ENCODE assay signal across 13 mouse cellular contexts in the genomic region with DNA sequence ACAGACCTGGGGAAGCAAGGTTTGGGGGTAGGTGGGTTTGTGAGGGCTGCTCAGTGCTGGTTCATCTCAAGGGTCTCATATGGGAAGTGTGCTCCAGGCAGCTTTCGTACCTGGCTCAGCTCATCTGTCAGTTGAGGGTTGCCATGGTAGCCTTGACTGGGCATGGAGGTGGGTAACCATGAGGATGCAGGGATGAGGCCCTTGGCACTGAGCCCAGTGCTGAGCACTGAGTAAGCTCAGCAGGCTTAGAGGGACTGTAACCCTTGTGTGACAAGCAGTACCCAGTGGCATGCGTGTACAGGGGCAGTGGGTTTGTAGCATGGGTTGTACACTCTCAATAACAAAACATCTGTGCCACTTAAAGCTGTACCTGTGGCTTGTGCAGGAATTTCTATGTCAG.
"Had no signal": no experiment of that assay in that cellular context is flagged by ENCODE, and none has a peak within 500 bp of the region (broad histone marks: within the 10 kb centered on the region; RNA-seq: fewer than 3 reads in every experiment).

No protein-coding gene starts in this region.

- H3K9me3 ChIP-seq: limb, embryonic 10.5 days; lung, embryonic 15.5 days; stomach, embryonic 15.5 days had no signal

- H3K4me3 ChIP-seq: limb, embryonic 10.5 days; lung, embryonic 15.5 days; stomach, embryonic 15.5 days had no signal

- ATAC-seq: intestine, postnatal 0 days had no signal

- H3K9ac ChIP-seq: lung, embryonic 15.5 days; stomach, embryonic 15.5 days had no signal

- H3K4me2 ChIP-seq: liver, embryonic 11.5 days; lung, embryonic 15.5 days; stomach, embryonic 15.5 days had no signal

- DNase-seq: kidney, adult 8-10 months; kidney, postnatal 25 days; lung, postnatal 14 days; midbrain, embryonic 14.5 days; right cerebral cortex, postnatal 14 days; thymus, adult 2 months; thymus, postnatal 25 days had no signal

- H3K27me3 ChIP-seq: lung, embryonic 15.5 days; stomach, embryonic 15.5 days had no signal

- H3K27ac ChIP-seq: limb, embryonic 10.5 days; lung, embryonic 15.5 days; macrophage; stomach, embryonic 15.5 days had no signal
